In the genomic region with DNA sequence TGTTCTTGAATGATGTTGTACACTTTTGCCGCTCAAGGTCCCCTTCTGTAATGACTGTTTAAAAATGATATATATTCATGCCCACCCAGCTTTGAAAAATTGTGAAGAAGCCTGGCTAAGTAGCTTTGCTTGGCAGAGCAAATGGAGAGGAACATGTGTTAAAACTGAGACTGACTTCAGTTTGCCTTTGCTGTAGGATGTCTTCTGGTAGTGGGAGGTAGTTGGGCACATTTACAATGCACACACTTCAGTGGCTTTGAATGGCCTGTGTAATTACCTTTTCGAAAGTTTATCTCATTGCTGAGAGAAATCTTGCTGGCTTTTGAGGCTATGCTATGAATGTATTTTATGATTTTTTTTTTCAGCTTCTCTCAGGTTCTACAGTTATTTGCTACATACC, we compare ENCODE assay signal across 22 mouse cellular contexts.
DNase-seq lines count a peak whose midpoint lies in the region; ATAC-seq and TF ChIP-seq lines count a peak whose summit lies in the region.
"Had no signal": no experiment of that assay in that cellular context is flagged by ENCODE, and none has a peak within 500 bp of the region (broad histone marks: within the 10 kb centered on the region; RNA-seq: fewer than 3 reads in every experiment).

No protein-coding gene starts in this region.

- ATAC-seq in frontal cortex, adult (ENCODE audit: low TSS enrichment) = peak; percentile 90
- ATAC-seq in kidney, postnatal 0 days (replicated peaks; ENCODE audit: low FRiP score, low read depth) = no peak
- ATAC-seq in erythroblast, adult 5-6 weeks (replicated peaks; ENCODE audit: low FRiP score, poor library complexity, severe bottlenecking) = no peak
- ATAC-seq: activated CD4-positive, CD25-positive, alpha-beta regulatory T cell, adult 4 months; CD4-positive, CD25-positive, alpha-beta regulatory T cell, adult 4 months; Patski had no signal

- no peaks in the 10 kb centered on the region for H3K36me3 ChIP-seq in kidney, postnatal 0 days (ENCODE audit: insufficient read depth, low read length)
- H3K36me3 ChIP-seq: G1E had no signal

- H3K27me3 ChIP-seq in kidney, postnatal 0 days (ENCODE audit: insufficient read depth, low read length) = no peaks in the 10 kb centered on the region
- H3K27me3 ChIP-seq: CH12.LX, Patski had no signal

- DNase-seq in frontal cortex, adult 2 months (ENCODE audit: extremely low spot score in 1 of 2, low spot score in 1 of 2) = no peak
- DNase-seq in kidney, postnatal 0 days (ENCODE audit: low spot score) = peak; percentile 15
- no peak for DNase-seq in kidney, adult 18-20 months
- DNase-seq in brain, adult 2 months (ENCODE audit: low read depth, low spot score) = peak; percentile 13
- DNase-seq: adrenal gland, adult 2 months; adrenal gland, adult 8-10 months; adrenal gland, postnatal 10 days; adrenal gland, postnatal 14 days; adrenal gland, postnatal 25 days; adrenal gland, postnatal 36 days; B cell, adult 2 months; cerebellum, adult 11 months; cerebellum, adult 11-12 months; cerebellum, adult 18-20 months; cerebellum, adult 2 months had no signal

- H3K4me3 ChIP-seq in kidney, postnatal 0 days (replicated peaks; ENCODE audit: low read depth, low read length) = no peak overlapping the region

- H3K9ac ChIP-seq in kidney, postnatal 0 days (ENCODE audit: low read depth, low read length) = no peak overlapping the region

- H3K4me2 ChIP-seq in kidney, postnatal 0 days (ENCODE audit: low read length) = no peak overlapping the region

- H3K4me1 ChIP-seq in kidney, postnatal 0 days (replicated peaks; ENCODE audit: insufficient read depth, low read length) = no peaks in the 10 kb centered on the region; the same call in 1 of the 2 replicates

- 55% methylated on average over 2 of the region's 2 CpGs for WGBS in kidney, postnatal 0 days

- no peak for TF ChIP-seq CTCF in kidney, postnatal 0 days (IDR thresholded peaks at IDR 0.05; ENCODE audit: low read depth)

- H3K9me3 ChIP-seq in kidney, postnatal 0 days (replicated peaks; ENCODE audit: low read length) = no peaks in the 10 kb centered on the region
- H3K9me3 ChIP-seq: G1E had no signal

- no peak overlapping the region for H3K27ac ChIP-seq in kidney, postnatal 0 days

Comparison
In these comparisons a context has a peak if more than half of its experiments do, and no peak if none do; other contexts are left out.
1. DNase-seq: peak in kidney, postnatal 0 days (single experiment) and brain, adult 2 months (single experiment); none in frontal cortex, adult 2 months (0 of 2) and kidney, adult 18-20 months (single experiment).